Comparison of ENCODE assay signal across 22 mouse cellular contexts in genomic region chr17:49880919-49881744, GRCm38 (mm10).
DNase-seq lines count a peak whose midpoint lies in the region; ATAC-seq and TF ChIP-seq lines count a peak whose summit lies in the region.
"Had no signal": no experiment of that assay in that cellular context is flagged by ENCODE, and none has a peak within 500 bp of the region (broad histone marks: within the 10 kb centered on the region; RNA-seq: fewer than 3 reads in every experiment).

No protein-coding gene starts in this region.

- 26% methylated on average over 5 of the region's 5 CpGs for WGBS in liver, embryonic 12.5 days (ENCODE audit: insufficient replicate concordance)
- 45% methylated on average over 5 of the region's 5 CpGs for WGBS in liver, postnatal 0 days (ENCODE audit: insufficient replicate concordance)
- WGBS in liver, embryonic 15.5 days (ENCODE audit: insufficient replicate concordance) = 20% methylated on average over 5 of the region's 5 CpGs

- no peak overlapping the region for H3K4me2 ChIP-seq in liver, embryonic 12.5 days
- no peak overlapping the region for H3K4me2 ChIP-seq in liver, postnatal 0 days (ENCODE audit: low read depth, low read length)
- H3K4me2 ChIP-seq in liver, embryonic 15.5 days = no peak overlapping the region
- H3K4me2 ChIP-seq: forebrain, embryonic 13.5 days; heart, embryonic 13.5 days; hindbrain, embryonic 12.5 days; hindbrain, embryonic 15.5 days had no signal

- no peak for TF ChIP-seq CTCF in liver, postnatal 0 days (IDR thresholded peaks at IDR 0.05; ENCODE audit: low read depth)

- H3K4me3 ChIP-seq in liver, embryonic 12.5 days = no peak overlapping the region
- no peak overlapping the region for H3K4me3 ChIP-seq in liver, postnatal 0 days (ENCODE audit: low read depth, low read length)
- no peak overlapping the region for H3K4me3 ChIP-seq in liver, embryonic 15.5 days (replicated peaks)
- H3K4me3 ChIP-seq: forebrain, embryonic 10.5 days; forebrain, embryonic 13.5 days; heart, adult 2 months; heart, embryonic 10.5 days; heart, embryonic 13.5 days; hindbrain, embryonic 12.5 days; hindbrain, embryonic 15.5 days had no signal

- H3K9ac ChIP-seq in liver, embryonic 12.5 days = no peak overlapping the region
- no peak overlapping the region for H3K9ac ChIP-seq in liver, postnatal 0 days (replicated peaks)
- H3K9ac ChIP-seq in liver, embryonic 15.5 days = no peak overlapping the region
- H3K9ac ChIP-seq: forebrain, embryonic 13.5 days; heart, embryonic 13.5 days; hindbrain, embryonic 12.5 days; hindbrain, embryonic 15.5 days had no signal

- no peaks in the 10 kb centered on the region for H3K36me3 ChIP-seq in liver, embryonic 12.5 days
- H3K36me3 ChIP-seq in liver, postnatal 0 days (replicated peaks; ENCODE audit: insufficient read depth, low read length) = no peaks in the 10 kb centered on the region
- no peaks in the 10 kb centered on the region for H3K36me3 ChIP-seq in liver, embryonic 15.5 days (replicated peaks)
- H3K36me3 ChIP-seq: forebrain, embryonic 10.5 days; heart, embryonic 10.5 days; heart, embryonic 13.5 days; hindbrain, embryonic 12.5 days; hindbrain, embryonic 15.5 days had no signal

- no peak for DNase-seq in liver, postnatal 0 days
- DNase-seq in heart, postnatal 36 days = no peak
- no peak for DNase-seq in retina, postnatal 1 day
- DNase-seq: adrenal gland, adult 2 months; adrenal gland, postnatal 14 days; cerebellum, adult 11 months; cerebellum, adult 9-11 months; gastrocnemius, postnatal 10 days; gastrocnemius, postnatal 36 days; heart, adult 2 months; heart, postnatal 14 days had no signal

- no peak for TF ChIP-seq EP300 in liver, postnatal 0 days (IDR thresholded peaks at IDR 0.05; ENCODE audit: low read depth)

- peak; percentile 72 for ATAC-seq in liver, embryonic 12.5 days
- no peak for ATAC-seq in liver, postnatal 0 days
- ATAC-seq in liver, embryonic 15.5 days (ENCODE audit: insufficient read depth) = peak; percentile 34; the same call in 1 of the 2 replicates
- peak; percentile 82 for ATAC-seq in megakaryocyte-erythroid progenitor cell, adult 5-6 weeks (replicated peaks; ENCODE audit: low FRiP score, low TSS enrichment, poor library complexity, severe bottlenecking)
- ATAC-seq: CD4-positive, CD25-positive, alpha-beta regulatory T cell, adult 4 months; forebrain, embryonic 13.5 days; forebrain, embryonic 16.5 days had no signal

- no peak overlapping the region for H3K27ac ChIP-seq in liver, embryonic 12.5 days
- no peak overlapping the region for H3K27ac ChIP-seq in liver, postnatal 0 days (ENCODE audit: low read depth)
- H3K27ac ChIP-seq in liver, embryonic 15.5 days (replicated peaks) = no peak overlapping the region
- H3K27ac ChIP-seq: forebrain, embryonic 10.5 days; forebrain, embryonic 13.5 days; heart, adult 2 months; heart, embryonic 10.5 days; heart, embryonic 13.5 days; hindbrain, embryonic 12.5 days; hindbrain, embryonic 15.5 days had no signal

- H3K4me1 ChIP-seq in liver, embryonic 12.5 days = peaks cover 19% of the 10 kb centered on the region
- no peaks in the 10 kb centered on the region for H3K4me1 ChIP-seq in liver, postnatal 0 days (ENCODE audit: insufficient read depth)
- H3K4me1 ChIP-seq in liver, embryonic 15.5 days (replicated peaks) = no peaks in the 10 kb centered on the region

- H3K9me3 ChIP-seq in liver, embryonic 12.5 days (replicated peaks) = no peaks in the 10 kb centered on the region
- H3K9me3 ChIP-seq in liver, postnatal 0 days (ENCODE audit: low read length) = no peaks in the 10 kb centered on the region
- no peaks in the 10 kb centered on the region for H3K9me3 ChIP-seq in liver, embryonic 15.5 days (replicated peaks)
- H3K9me3 ChIP-seq: forebrain, embryonic 13.5 days; heart, embryonic 10.5 days; hindbrain, embryonic 12.5 days; hindbrain, embryonic 15.5 days had no signal

- intact Hi-C loops in heart, postnatal 36 days (cut with DNase I) = no loop called here

- H3K27me3 ChIP-seq in liver, embryonic 12.5 days (replicated peaks) = no peaks in the 10 kb centered on the region
- no peaks in the 10 kb centered on the region for H3K27me3 ChIP-seq in liver, postnatal 0 days (ENCODE audit: insufficient read depth, low read length)
- H3K27me3 ChIP-seq in liver, embryonic 15.5 days = no peaks in the 10 kb centered on the region
- H3K27me3 ChIP-seq: forebrain, embryonic 13.5 days; hindbrain, embryonic 12.5 days; hindbrain, embryonic 15.5 days had no signal
